Mouse (Mus musculus) brain, adult 2 months (tissue): ENCODE measurements around the gene Cep97.
"Not testable (repeated sequence)": the region's sequence is repeated elsewhere in the genome, so short reads cannot be mapped to it uniquely, and the experiment has no call there.

Experiments
- DNase-seq: peaks from one replicate; pipeline ENCODE4 v3.0.0; 2011; ENCODE audit warnings: low read depth, low spot score

Cep97 gene

DNA sequence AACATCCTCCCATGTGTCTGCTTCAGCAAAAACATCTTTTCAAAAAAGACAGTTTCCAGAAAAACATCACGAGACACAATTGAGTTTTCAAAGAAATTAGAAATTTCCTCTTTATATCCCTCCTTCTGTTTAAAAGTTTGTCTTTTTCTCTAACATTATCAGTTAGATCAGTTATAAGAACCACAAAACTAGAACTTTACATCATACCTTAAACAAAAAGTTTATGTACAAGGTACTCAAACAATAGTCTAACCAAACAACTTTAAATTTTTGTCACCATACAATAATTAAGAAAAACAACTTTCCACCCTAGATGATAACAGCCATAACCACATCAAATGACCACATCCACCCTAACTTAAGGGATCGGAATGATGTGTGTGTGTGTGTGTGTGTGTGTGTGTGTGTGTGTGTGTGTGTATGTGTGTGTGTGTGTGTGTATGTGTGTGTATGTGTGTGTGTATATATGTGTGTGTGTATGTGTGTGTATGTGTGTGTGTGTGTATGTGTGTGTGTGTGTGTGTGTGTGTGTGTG is 13.3 kb upstream of the Cep97 start:
- not testable (repeated sequence) for DNase-seq

- DNase-seq = no peak
Observed at GRCm38 (mm10) chr16:55947266-55947665, 12.6 kb upstream of the Cep97 start.

GRCm38 (mm10) chr16:55940781-55941180 is 6.1 kb upstream of the Cep97 start:
- DNase-seq = no peak

DNA sequence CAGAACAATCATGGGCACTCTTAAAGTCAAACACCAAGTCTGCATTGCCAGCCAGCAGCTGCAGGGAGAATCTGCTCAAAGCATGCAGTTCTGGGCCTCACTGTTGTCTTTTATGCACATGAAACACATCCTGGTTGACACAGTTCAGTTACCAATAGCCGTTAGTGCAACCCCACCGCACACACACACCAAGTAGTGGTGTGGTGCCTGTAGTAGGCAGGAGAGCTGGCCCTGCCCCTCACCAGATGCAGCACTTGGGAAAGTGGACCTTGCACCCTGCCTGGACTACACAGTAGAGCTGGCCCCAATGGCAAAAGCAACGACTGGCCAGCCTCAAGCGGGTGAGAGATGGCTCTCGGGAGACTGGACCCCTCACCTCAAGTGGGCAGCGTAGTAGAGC is 5.0 kb upstream of the Cep97 start:
- DNase-seq = no peak

GRCm38 (mm10) chr16:55938761-55939160 is 4.1 kb upstream of the Cep97 start:
- no peak for DNase-seq

DNA sequence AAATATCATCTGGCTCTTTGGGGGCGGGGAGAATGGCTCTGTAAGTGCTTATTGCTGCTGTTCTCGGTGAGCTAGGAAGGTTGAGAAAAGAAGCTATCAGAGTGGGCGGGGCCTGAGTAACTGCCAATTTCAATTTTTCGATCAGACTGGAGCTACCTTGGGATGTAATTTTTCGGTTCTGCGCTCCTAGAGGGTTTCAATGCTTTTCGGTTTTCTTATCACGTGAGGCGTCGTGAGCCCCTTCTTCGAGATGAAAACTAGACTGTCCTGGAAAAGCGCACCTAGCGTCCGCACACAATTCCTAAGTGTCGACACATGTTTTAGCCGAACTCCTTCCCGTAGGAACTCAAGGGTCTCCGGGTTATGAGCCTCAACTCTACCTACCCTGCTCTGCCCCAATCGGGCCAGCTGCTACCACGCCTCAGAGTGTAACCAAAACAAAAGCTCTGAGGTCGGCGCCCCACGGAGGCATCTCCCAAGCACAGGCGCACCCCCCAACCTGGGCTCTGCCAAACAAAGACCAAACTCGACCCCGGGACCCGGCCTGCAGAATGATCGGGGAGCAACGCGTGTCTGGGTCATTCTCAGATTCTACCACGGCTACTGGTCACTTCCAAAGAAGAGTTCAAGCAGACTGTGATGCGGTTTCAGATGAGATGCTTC is 843 bp downstream of the Cep97 start:
- peak; percentile 73 for DNase-seq

DNA sequence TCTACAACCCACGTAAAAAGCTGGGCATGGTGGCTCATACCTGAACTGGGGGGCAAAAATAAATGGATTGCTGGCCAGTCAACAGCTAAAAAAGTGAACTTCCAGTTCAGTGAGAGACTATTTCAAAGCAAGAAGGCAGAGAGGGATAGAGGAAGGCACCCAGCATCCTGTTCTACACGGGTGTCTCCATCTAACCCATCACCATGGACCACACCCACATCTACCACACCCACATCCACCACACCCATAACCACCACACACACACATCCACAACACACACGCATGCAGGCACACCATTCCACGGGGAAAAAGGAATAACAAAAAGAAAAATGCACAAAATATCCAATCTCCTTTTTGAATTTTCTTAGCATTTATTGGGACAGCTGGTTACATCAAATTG is 10.6 kb downstream of the Cep97 start:
- no peak for DNase-seq

GRCm38 (mm10) chr16:55922079-55922478 is 12.6 kb downstream of the Cep97 start:
- peak; percentile 91 for DNase-seq

GRCm38 (mm10) chr16:55914716-55915115 is 19.9 kb downstream of the Cep97 start:
- no peak for DNase-seq

DNA sequence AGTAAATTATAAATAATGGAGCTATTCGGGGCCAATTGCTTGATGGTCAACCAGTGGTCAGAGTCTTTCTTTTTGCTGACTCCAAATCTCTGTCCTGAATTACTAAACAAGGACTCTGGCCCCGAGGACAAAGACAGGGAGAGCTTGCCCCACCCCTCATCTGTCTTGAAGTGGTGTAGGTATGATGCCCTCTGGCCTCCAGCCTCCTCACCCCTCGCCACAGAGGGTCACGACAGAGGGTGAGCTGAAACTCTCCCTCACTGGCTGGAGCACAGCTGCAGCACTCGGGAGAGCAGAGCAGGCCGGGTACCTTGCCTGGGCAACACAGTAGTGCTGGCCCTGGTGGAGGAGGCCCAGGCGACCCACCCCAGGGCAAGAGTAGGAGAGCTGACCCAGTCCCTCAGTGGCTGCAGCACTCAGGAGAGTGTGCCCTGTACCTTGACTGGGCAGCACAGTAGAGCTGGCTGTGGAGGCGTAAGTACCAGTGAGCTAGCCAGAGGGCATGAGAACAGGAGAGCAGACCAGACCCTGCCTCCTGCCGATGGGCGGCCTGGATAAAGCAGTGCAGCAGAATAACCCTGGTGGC is 24.4 kb downstream of the Cep97 start:
- DNase-seq = no peak

DNA sequence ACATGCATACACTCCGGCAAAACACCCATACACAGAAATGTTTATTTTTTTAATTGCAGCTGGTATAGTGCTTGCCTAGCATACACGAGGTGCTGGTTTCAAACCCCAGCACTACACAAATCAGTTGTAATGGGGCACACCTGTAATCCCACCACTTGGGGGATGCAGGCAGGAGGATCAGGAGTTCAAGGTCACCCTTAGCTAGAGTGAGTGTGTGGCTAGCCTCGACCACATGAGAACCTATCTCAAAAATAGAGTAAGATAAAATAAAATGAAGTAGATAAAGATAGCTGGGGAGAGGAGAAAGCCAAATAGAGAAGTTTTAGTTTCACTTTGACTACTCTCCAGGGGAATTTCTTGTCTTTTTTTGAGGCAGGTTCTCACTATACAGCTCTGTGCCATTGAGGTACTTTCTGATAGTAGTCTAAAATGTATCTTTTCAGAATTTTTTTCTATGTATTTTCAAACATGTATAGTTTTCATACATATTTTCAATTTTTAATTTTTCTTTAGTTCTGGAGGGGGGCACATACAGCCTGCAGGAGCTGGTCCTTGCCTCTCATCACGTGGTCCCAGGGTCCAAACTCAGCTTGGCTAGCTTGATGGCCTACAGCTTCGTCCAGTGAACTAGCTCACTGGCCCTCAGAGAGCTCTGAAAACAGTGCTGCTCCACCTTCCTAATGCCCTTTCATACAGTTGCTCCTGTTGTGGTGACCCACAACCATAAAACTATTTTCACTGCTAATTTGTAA is 27.6 kb downstream of the Cep97 start:
- DNase-seq = no peak

DNA sequence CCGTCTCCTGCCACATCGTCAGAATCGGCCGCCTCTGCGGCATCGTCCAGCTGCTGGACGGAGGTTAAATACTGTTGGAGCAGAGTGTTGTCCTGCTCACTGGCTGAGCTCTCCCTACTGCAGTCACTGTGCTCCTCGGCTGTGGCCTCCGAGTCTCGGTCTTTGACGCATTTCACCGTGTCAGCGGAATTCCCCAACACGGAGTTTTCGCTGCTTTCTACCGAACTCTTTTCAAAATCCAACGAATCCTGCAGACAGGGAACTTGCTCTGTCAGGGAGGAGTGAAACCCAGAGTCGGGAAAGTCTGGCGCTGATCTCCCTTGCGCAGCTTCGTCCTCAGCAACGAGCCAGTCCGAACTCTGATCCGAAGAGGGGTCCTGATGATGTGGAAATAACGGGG is 29.3 kb downstream of the Cep97 start:
- no peak for DNase-seq

DNA sequence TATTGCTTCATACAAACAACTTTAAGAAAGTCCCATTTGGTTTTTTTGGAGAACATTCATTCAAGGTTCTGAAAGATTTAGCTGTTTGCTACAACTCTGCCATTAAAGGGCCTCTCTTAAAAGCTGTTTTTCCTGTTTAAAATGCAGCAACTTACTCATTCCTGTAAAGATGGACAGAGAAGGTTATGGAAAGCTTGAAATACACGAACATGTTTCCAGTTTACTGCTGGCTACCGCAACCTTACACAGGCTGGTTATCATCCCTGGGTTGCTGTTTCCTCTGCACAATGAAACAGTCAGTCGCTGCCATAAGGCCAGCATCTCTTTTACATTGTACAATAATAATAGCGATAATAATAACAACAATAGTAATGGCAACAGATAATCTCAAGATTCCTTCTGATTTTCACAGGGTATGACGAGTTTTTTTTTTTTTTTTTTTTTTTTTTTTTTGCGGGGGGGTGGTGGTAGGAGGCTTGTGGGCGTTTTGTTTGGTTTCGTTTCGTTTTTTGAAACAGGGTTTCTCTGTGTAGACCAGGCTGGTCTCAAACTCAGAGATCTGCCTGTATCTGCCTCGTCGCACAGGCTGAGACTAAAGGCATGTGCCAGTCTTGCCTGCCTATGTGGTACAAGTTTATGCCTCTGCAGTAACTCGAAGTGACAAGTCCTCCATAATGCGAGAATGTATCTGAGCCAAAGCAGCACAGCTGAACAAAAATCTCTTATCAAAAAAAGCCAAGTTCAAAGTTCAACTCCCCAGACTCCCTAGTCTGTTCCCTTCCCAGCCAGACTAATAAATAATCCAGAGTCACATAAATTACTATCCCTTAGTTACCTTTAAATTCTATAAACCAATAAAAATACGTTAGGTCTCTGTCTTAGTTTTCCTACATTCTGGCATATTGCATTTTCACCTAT is 32.6 kb downstream of the Cep97 start:
- DNase-seq = no peak

- peak; percentile 71 for DNase-seq
Observed at GRCm38 (mm10) chr16:55898385-55899002, 36.2 kb downstream of the Cep97 start.

GRCm38 (mm10) chr16:55895651-55896095 is 39.0 kb downstream of the Cep97 start:
- no peak for DNase-seq

DNA sequence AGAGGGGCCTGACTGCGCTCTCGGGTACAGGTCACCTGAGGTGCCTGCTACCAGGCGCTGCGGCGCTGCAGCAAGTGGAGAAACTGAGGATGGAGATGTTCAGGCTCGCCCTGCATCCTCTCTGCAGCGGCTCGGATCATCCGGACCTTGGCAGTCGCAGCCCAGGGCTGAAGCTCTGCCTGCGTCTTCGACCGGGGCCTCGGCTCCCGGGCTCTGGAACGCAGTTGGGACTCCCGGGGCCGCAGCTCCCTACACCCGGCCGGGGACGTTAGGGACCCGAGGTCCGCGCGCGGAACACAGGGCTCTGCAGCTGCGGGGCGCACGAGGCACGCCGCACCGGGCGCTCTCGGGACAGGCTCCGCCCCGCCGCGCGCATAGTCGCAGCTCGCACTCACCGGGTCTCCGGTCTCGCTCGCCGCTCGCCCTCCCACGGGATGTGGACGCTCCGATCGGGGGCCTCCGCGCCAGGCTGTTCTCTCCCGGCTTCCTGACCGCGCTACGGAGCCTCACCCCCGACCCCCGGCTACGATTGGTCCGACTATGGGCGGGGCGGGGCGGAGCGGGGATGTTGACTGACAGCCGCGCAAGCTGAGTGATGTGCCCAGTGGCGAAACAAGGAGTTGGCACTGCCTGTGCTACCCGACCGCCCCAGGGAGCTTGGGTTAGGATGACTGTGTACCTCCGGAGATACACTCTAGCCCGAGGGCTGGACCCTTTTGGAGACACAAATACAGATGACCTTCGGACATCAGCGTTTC is 39.6 kb downstream of the Cep97 start, which contains the start of gene Nxpe3:
TSS of gene Nxpe3 (minus strand) at position 393 of the 758 bp plus-strand sequence.
- DNase-seq = peak; percentile 93

DNA sequence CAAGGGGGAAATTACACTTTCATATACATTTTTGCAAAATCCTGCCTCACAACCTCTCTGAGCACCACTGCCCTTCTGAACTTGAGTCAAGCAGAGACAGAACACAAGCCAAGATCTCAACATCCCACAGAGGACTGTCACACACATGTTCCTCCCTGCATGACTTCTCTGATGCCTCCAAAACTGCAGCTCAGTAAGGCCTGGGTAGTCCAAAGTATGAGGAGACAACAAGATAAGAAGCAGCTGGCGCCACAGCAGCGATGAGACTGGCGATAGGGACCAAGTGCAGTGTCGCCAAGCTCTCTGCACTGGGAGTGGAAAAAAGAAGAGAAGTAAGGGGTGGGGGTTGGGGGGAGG is 40.1 kb downstream of the Cep97 start:
- DNase-seq = no peak

DNA sequence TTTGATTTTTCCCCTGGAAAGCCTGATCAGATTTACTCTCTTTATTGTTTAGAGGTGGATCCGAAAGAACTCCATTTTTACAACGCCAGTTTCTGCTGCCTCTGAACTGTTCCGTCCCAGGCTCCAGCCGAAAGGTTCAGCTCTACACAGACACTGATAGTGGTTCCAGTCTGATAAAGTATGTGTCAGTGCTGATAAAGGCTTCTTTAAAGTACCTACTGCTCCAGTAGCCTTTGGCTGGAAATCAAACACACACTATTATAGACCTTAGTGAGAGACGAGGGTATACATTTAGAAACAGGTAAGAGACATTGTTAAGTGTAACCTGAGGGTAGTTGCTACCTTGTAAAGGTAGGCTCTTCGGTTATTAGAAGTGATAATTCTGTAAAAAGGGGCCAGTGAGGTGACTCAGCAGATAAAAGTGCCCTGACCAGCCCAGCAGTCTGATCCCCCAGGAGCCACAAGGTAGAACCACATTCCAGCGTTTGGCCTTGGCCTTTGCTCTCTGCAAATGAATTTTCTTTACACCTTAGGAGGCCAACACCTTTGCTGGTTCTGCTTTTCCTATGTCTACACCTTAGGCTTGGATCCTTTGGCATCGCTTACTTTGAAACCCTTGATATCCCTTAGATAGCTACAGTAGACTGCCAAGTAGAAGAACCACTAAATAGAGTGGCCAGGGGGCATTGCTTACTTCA is 41.1 kb downstream of the Cep97 start:
- no peak for DNase-seq

GRCm38 (mm10) chr16:55892484-55892883 is 42.2 kb downstream of the Cep97 start:
- no peak for DNase-seq

- no peak for DNase-seq
Observed at GRCm38 (mm10) chr16:55891346-55891745, 43.3 kb downstream of the Cep97 start.
